ENCODE assay signal across 11 mouse cellular contexts in the genomic region with DNA sequence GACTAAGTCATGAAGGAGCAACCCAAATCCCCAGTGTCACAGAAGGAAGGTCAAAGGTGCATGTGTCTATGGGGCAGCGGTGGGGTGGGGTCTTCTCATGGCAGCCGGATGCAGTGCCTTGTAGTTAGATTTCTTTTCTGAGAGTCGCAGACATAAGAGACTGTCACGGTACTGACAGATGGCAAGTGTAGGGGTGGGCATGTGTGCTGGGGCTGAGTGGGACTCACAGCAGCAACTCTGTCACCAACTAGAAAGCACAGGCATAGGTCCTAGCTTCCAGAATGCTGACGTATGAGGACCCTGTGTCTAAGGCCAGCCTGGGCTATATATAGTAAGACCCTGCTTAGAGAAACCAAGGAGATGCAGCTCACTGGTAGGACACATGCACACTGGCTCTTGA. TPM values are rescaled to one million over a fixed set of nuclear protein-coding genes. Genes with fewer than 3 reads are reported as not detected.
DNase-seq lines count a peak whose midpoint lies in the region; ATAC-seq lines count a peak whose summit lies in the region.
"Had no signal": no experiment of that assay in that cellular context is flagged by ENCODE, and none has a peak within 500 bp of the region (broad histone marks: within the 10 kb centered on the region; RNA-seq: fewer than 3 reads in every experiment).

No protein-coding gene starts in this region.

- no peaks in the 10 kb centered on the region for H3K9me3 ChIP-seq in heart, embryonic 12.5 days (replicated peaks)
- no peaks in the 10 kb centered on the region for H3K9me3 ChIP-seq in neural tube, embryonic 14.5 days (ENCODE audit: control insufficient read depth, low read length)
- no peaks in the 10 kb centered on the region for H3K9me3 ChIP-seq in stomach, embryonic 14.5 days (ENCODE audit: control insufficient read depth, low read depth, low read length)
- H3K9me3 ChIP-seq: neural tube, embryonic 13.5 days had no signal

- no peak overlapping the region for H3K4me3 ChIP-seq in heart, embryonic 12.5 days
- no peak overlapping the region for H3K4me3 ChIP-seq in neural tube, embryonic 14.5 days (ENCODE audit: low read depth, low read length)
- no peak overlapping the region for H3K4me3 ChIP-seq in stomach, embryonic 14.5 days (ENCODE audit: low read depth, low read length)
- H3K4me3 ChIP-seq: neural tube, embryonic 13.5 days had no signal

- H3K4me1 ChIP-seq in heart, embryonic 12.5 days (replicated peaks), result peaks cover 24% of the 10 kb centered on the region
- no peaks in the 10 kb centered on the region for H3K4me1 ChIP-seq in neural tube, embryonic 14.5 days (ENCODE audit: control insufficient read depth, insufficient read depth, low read length)
- peaks cover 9% of the 10 kb centered on the region; the same call in 1 of the 2 replicates for H3K4me1 ChIP-seq in stomach, embryonic 14.5 days (ENCODE audit: control insufficient read depth, insufficient read depth, low read length)

- H3K27me3 ChIP-seq in heart, embryonic 12.5 days (replicated peaks), result no peaks in the 10 kb centered on the region
- H3K27me3 ChIP-seq in neural tube, embryonic 14.5 days (ENCODE audit: control insufficient read depth, insufficient read depth, low read length), result no peaks in the 10 kb centered on the region
- no peaks in the 10 kb centered on the region for H3K27me3 ChIP-seq in stomach, embryonic 14.5 days (ENCODE audit: control insufficient read depth, insufficient read depth, low read length)
- H3K27me3 ChIP-seq: neural tube, embryonic 13.5 days had no signal

- no peak overlapping the region for H3K9ac ChIP-seq in heart, embryonic 12.5 days
- no peak overlapping the region for H3K9ac ChIP-seq in neural tube, embryonic 14.5 days (replicated peaks; ENCODE audit: low read depth, low read length)
- no peak overlapping the region for H3K9ac ChIP-seq in stomach, embryonic 14.5 days (replicated peaks; ENCODE audit: low read depth, low read length)
- H3K9ac ChIP-seq: neural tube, embryonic 13.5 days had no signal

- no peak overlapping the region for H3K4me2 ChIP-seq in heart, embryonic 12.5 days
- no peak overlapping the region for H3K4me2 ChIP-seq in neural tube, embryonic 14.5 days (ENCODE audit: low read depth, low read length)
- H3K4me2 ChIP-seq in stomach, embryonic 14.5 days (replicated peaks; ENCODE audit: low read depth, low read length), result no peak overlapping the region
- H3K4me2 ChIP-seq: neural tube, embryonic 13.5 days had no signal

- WGBS in heart, embryonic 12.5 days, result 76% methylated on average over 5 of the region's 5 CpGs
- 67% methylated on average over 5 of the region's 5 CpGs for WGBS in neural tube, embryonic 14.5 days
- 82% methylated on average over 5 of the region's 5 CpGs for WGBS in stomach, embryonic 14.5 days

- H3K36me3 ChIP-seq in heart, embryonic 12.5 days, result no peaks in the 10 kb centered on the region
- no peaks in the 10 kb centered on the region for H3K36me3 ChIP-seq in neural tube, embryonic 14.5 days (ENCODE audit: control insufficient read depth, insufficient read depth, low read length)
- H3K36me3 ChIP-seq in stomach, embryonic 14.5 days (ENCODE audit: control insufficient read depth, insufficient read depth, low read length), result no peaks in the 10 kb centered on the region
- H3K36me3 ChIP-seq: neural tube, embryonic 13.5 days had no signal

- no peak for ATAC-seq in heart, embryonic 12.5 days (ENCODE audit: insufficient number of reproducible peaks, low FRiP score)
- 0 out of 2 replicates have a peak, but pooled peaks have one; percentile 48 for ATAC-seq in neural tube, embryonic 14.5 days (ENCODE audit: low read depth)
- no peak for ATAC-seq in stomach, embryonic 14.5 days (ENCODE audit: insufficient number of reproducible peaks, insufficient read depth, low FRiP score, low read depth)
- ATAC-seq in megakaryocyte-erythroid progenitor cell, adult 5-6 weeks (replicated peaks; ENCODE audit: low FRiP score, low TSS enrichment, poor library complexity, severe bottlenecking), result no peak
- ATAC-seq: activated CD4-positive, CD25-positive, alpha-beta regulatory T cell, adult 4 months had no signal

- no peak for DNase-seq in heart, adult 11 months
- DNase-seq in neural tube, embryonic 10.5 days (ENCODE audit: extremely low spot score, low spot score), result no peak
- DNase-seq in layer of hippocampus, adult 9-11 months, result peak; percentile 80
- no peak for DNase-seq in lung, adult 18-20 months

- H3K27ac ChIP-seq in heart, embryonic 12.5 days (ENCODE audit: poor library complexity, severe bottlenecking), result 0 out of 2 replicates have a peak overlapping the region, but pooled peaks have one; percentile 36
- H3K27ac ChIP-seq in neural tube, embryonic 14.5 days (ENCODE audit: low read depth, low read length), result no peak overlapping the region
- peak overlapping the region; percentile 52; the same call in 1 of the 2 replicates for H3K27ac ChIP-seq in stomach, embryonic 14.5 days (ENCODE audit: low read length)
- H3K27ac ChIP-seq: neural tube, embryonic 13.5 days had no signal

RNA-seq across cellular contexts. Expression of gene 1700020N01Rik, which starts 12.7 kb away (rescaled TPM):
- polyA plus RNA-seq in heart, embryonic 12.5 days (2016; fragmentation: Nextera tagmentation; extraction: Ambion mirVana), result 0.18 and 0.54 TPM in 2 replicates
- polyA plus RNA-seq in neural tube, embryonic 14.5 days (2014; fragmentation: Nextera tagmentation; extraction: Ambion mirVana), result not detected in 2 replicates
- polyA plus RNA-seq in stomach, embryonic 14.5 days (2014; fragmentation: Nextera tagmentation; extraction: Ambion mirVana), result not detected in 2 replicates
- not detected in 2 replicates for total RNA-seq in megakaryocyte-erythroid progenitor cell, adult 5-6 weeks (2014; fragmentation: Nextera tagmentation)
- not detected in 2 replicates for total RNA-seq in megakaryocyte-erythroid progenitor cell, adult 5-6 weeks (2017)
- polyA plus RNA-seq: activated CD4-positive, CD25-positive, alpha-beta regulatory T cell, adult 4 months; large intestine, adult 2 months; neural tube, embryonic 13.5 days had no signal
